Mouse (Mus musculus) midbrain, embryonic 10.5 days (tissue): ENCODE measurements around the gene Galns. TPM values are rescaled to one million over a fixed set of nuclear protein-coding genes. Genes with fewer than 3 reads are reported as not detected.
"Not testable (repeated sequence)": the region's sequence is repeated elsewhere in the genome, so short reads cannot be mapped to it uniquely, and the experiment has no call there.

ENCODE experiments used
- DNase-seq: peaks from one replicate; pipeline ENCODE4 v3.0.0-alpha.2; 2017; ENCODE audit warnings: low spot score
- H3K27ac ChIP-seq: fragments of 300-500 bp; sonication (generic); replicated peaks from 2 replicates; pipeline ENCODE4 v1.5.1; 2016; ENCODE audit warnings: mild to moderate bottlenecking
- H3K27me3 ChIP-seq: fragments of 300-500 bp; sonication (generic); 2 replicates; pipeline ENCODE4 v1.6.1; 2016; ENCODE audit warnings: low read depth, mild to moderate bottlenecking; ENCODE audit not compliant: poor library complexity, severe bottlenecking
- H3K36me3 ChIP-seq: fragments of 300-500 bp; sonication (generic); 2 replicates; pipeline ENCODE4 v1.6.1; 2016; ENCODE audit warnings: mild to moderate bottlenecking, moderate library complexity
- H3K4me1 ChIP-seq: fragments of 300-500 bp; sonication (generic); 2 replicates; pipeline ENCODE4 v1.6.1; 2016
- H3K4me3 ChIP-seq: fragments of 300-500 bp; sonication (generic); 2 replicates; pipeline ENCODE4 v1.5.1; 2016; ENCODE audit warnings: mild to moderate bottlenecking, moderate library complexity
- H3K9me3 ChIP-seq: fragments of 300-500 bp; sonication (generic); replicated peaks from 2 replicates; pipeline ENCODE4 v1.6.1; 2016; ENCODE audit warnings: mild to moderate bottlenecking
- WGBS: fragments of 180-500 bp; shearing (Covaris S2); methylation state at CpG from one replicate; pipeline ENCODE4 v1.1.7; 2016; 5-methylcytosine and 5-hydroxymethylcytosine counted together
- polyA plus RNA-seq: library from polyadenylated mRNA; unstranded; fragments of >200 nt; fragmentation: Nextera tagmentation; extraction: Ambion mirVana; gene quantifications from 2 replicates; pipeline ENCODE4 v1.2.1, GENCODE M21; 2016

Gene Galns
- polyA plus RNA-seq, 1 experiment from 2014 or later, result 6.6 TPM

GRCm38 (mm10) chr8:122577116-122577515, 34.1 kb downstream of the Galns start:
- Histone ChIP-seq H3K4me1 (peaks cover 66% of the 10 kb centered on the region), H3K9me3 (no peaks in the 10 kb centered on the region), H3K36me3 (peaks cover 33% of the 10 kb centered on the region), H3K4me3 (peak overlapping the region; percentile 66), H3K27ac (peak overlapping the region; percentile 86), H3K27me3 (no peaks in the 10 kb centered on the region)
- no peak for DNase-seq
- WGBS, result 42% methylated on average over 10 of the region's 10 CpGs

GRCm38 (mm10) chr8:122576648-122577022, 34.6 kb downstream of the Galns start, which contains the start of gene Aprt:
Aprt (minus strand) TSS chr8:122576909.
- H3K4me1 ChIP-seq, result peaks cover 71% of the 10 kb centered on the region

DNA sequence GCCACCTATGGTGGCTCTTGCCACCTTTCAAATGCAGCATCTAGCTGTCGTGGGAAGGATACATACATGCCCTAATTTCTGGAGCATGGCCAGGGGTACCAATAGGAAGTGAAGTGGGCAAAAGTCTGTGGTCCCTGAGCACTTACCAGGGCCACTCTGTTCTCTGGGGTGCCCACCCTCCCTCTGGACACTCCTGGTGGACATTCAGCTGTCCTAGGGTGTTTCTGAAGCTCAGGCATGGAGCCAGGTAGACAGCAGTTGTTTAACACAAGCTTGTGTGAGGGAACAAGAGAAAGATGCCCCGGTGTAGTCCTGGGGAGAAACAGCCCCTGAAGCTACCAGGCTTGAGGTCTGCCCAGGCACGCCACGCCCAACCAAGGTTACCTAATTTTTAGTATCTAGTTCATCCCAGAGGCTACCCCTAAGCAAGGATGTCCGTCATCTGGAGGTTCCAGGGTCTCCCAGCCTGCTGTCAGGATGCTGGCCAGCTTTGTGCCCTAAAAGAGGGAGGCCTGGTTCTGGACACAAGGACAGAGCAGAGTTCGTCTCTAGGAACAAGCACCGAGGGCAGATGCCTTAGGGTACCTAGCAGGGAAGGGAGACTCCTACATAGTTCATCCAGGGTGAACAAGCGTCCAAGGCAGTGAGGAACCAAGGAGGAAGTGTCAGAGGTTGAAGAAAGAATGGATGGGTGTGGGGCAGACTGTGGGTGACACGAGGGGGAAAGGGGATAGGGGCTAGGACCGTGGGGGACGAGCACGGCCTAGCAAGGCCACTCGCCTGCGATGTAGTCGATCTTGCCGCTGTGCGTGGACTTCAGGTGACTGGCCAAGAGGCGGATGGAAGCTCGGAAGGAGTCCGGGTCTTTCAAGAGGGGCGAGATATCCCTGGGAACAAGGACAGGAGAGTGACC, 35.3 kb downstream of the Galns start:
- Histone ChIP-seq H3K4me3 (peak overlapping the region; percentile 66), H3K9me3 (no peaks in the 10 kb centered on the region), H3K36me3 (peaks cover 44% of the 10 kb centered on the region), H3K27ac (peak overlapping the region; percentile 86), H3K4me1 (peaks cover 77% of the 10 kb centered on the region), H3K27me3 (no peaks in the 10 kb centered on the region)
- peak; percentile 35 for DNase-seq
- 19% methylated on average over 21 of the region's 21 CpGs for WGBS

More at GRCm38 (mm10) chr8:122576648-122577022, 34.6 kb downstream of the Galns start, which contains the start of gene Aprt:
- H3K9me3 ChIP-seq, result no peaks in the 10 kb centered on the region
- peaks cover 37% of the 10 kb centered on the region for H3K36me3 ChIP-seq
- no peaks in the 10 kb centered on the region for H3K27me3 ChIP-seq
- peak within 1 kb of the TSS; percentile 66 for H3K4me3 ChIP-seq
- peak; percentile 91 for DNase-seq
- under 1% methylated on average over 39 of the region's 39 CpGs for WGBS
- H3K27ac ChIP-seq, result peak within 1 kb of the TSS; percentile 86

GRCm38 (mm10) chr8:122575286-122575685, 36.0 kb downstream of the Galns start:
- H3K27ac ChIP-seq, result no peak overlapping the region
- peaks cover 51% of the 10 kb centered on the region for H3K36me3 ChIP-seq
- no peaks in the 10 kb centered on the region for H3K27me3 ChIP-seq
- no peaks in the 10 kb centered on the region for H3K9me3 ChIP-seq
- peak overlapping the region; percentile 66 for H3K4me3 ChIP-seq
- DNase-seq, result no peak
- H3K4me1 ChIP-seq, result peaks cover 82% of the 10 kb centered on the region
- 77% methylated on average over 8 of the region's 8 CpGs for WGBS

DNA sequence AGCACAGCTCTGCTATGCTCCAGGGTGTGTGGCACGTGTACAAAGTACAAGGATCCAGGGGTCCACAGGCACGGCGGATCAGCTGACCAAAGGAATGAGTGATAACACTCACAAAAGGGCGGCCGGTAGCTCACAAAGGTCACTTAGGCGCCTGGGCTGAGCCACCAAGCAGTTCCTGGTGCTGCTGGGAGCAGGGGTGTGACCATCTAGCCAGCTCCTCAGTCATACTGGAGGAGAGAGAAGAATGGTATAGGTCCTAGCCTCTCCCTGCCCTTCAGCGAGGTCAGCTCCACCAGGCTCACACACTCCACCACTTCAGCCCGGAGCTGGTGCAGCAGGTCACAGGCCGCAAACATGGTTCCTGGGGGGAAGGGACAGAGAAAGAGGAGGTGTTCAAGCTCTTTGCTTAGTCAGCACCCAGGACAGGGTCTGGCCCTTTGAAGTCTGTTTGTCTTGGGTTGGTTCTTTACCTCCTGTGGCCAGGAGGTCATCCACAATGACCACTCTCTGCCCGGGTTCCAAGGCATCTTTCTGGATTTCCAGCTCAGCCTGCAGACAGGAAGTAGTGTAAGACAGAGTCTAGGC, 36.5 kb downstream of the Galns start:
- 51% methylated on average over 10 of the region's 10 CpGs for whole genome bisulfite sequencing
- Histone ChIP-seq H3K4me1 (peaks cover 85% of the 10 kb centered on the region), H3K4me3 (peak overlapping the region; percentile 66), H3K36me3 (peaks cover 56% of the 10 kb centered on the region), H3K27me3 (no peaks in the 10 kb centered on the region), H3K9me3 (no peaks in the 10 kb centered on the region), H3K27ac (no peak overlapping the region)
- DNase-seq, result no peak

DNA sequence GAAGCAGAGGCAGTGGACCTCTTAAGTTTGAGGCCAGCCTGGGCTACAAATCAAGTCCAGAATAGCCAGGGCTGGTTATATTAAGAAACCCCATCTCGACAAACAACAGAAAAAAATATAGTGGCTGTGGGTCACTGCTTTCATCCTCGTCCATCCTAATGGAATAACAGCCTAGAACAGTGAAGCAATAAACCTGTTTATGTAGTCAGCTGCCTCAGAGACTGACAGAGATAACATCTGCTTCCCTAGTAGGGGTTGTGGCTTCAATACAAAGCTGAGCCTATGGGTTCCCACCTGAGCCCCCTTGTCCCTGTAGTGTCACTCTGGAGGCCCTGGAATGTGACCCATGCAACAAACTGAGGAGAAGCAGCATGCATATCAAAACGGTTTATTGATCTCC, 37.0 kb downstream of the Galns start:
- Histone ChIP-seq H3K27me3 (no peaks in the 10 kb centered on the region), H3K4me1 (peaks cover 86% of the 10 kb centered on the region), H3K9me3 (no peaks in the 10 kb centered on the region), H3K36me3 (peaks cover 61% of the 10 kb centered on the region), H3K4me3 (no peak overlapping the region), H3K27ac (no peak overlapping the region)
- no peak for DNase-seq
- WGBS, result 74% methylated on average over 3 of the region's 3 CpGs

- no peak overlapping the region; the same call in 1 of the 2 replicates for H3K4me3 ChIP-seq
- H3K4me1 ChIP-seq, result peaks cover 87% of the 10 kb centered on the region
- H3K9me3 ChIP-seq, result no peaks in the 10 kb centered on the region
- H3K27me3 ChIP-seq, result no peaks in the 10 kb centered on the region
- WGBS, result 53% methylated on average over 9 of the region's 9 CpGs
- peak overlapping the region; percentile 59; the same call in 1 of the 2 replicates for H3K27ac ChIP-seq
- H3K36me3 ChIP-seq, result peaks cover 66% of the 10 kb centered on the region
- DNase-seq, result no peak
Measured at GRCm38 (mm10) chr8:122573577-122573976, 37.7 kb downstream of the Galns start.

DNA sequence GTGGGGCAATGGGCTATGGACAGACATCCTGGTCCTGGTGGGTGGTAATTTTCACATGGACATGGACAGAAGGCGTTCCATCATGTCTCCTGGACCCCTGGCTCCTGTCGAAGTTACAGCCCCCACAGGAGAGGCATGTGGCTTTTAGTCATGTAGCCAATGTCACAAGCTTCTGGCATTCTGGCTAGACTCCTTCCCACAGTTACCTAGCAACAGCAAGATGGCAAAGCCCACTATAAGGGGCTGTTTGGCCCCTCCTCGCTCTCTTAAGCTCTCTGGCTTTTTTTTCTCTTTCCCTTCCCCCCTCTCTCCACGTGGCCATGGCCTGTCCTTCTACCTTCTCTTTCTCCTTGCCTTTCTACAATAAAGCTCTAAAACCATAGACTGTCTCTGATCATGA, 38.1 kb downstream of the Galns start:
- H3K27ac ChIP-seq, result peak overlapping the region; percentile 59; the same call in 1 of the 2 replicates
- H3K36me3 ChIP-seq, result peaks cover 66% of the 10 kb centered on the region
- not testable (repeated sequence) for DNase-seq, H3K4me3 ChIP-seq, H3K9me3 ChIP-seq, H3K27me3 ChIP-seq
- H3K4me1 ChIP-seq, result peaks cover 90% of the 10 kb centered on the region
- WGBS, result 42% methylated on average over 4 of the region's 4 CpGs

DNA sequence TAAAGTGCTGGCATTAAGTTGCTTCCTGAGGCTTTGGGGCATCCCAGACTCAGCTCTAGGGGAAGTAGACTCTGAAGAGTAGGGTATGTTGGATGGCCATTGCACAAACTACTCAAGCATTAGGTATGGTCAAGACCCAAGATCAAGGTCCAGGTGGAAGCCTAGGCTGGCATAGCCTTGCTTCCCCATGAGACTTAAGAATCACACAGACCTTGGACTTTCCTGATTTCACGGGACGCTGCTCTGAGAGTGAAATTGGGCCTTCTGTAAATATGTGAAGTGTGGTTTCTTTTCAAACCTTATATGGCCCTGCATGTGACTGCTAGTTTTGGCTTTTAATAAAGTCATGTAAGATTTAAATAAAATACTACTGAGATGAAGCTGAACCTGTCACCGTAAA, 38.5 kb downstream of the Galns start:
- no peak overlapping the region for H3K4me3 ChIP-seq
- H3K27me3 ChIP-seq, result no peaks in the 10 kb centered on the region
- H3K27ac ChIP-seq, result 0 out of 2 replicates have a peak overlapping the region, but pooled peaks have one; percentile 59
- H3K36me3 ChIP-seq, result peaks cover 66% of the 10 kb centered on the region
- H3K9me3 ChIP-seq, result no peaks in the 10 kb centered on the region
- no peak for DNase-seq
- 92% methylated on average over 3 of the region's 3 CpGs for WGBS
- peaks cover 93% of the 10 kb centered on the region for H3K4me1 ChIP-seq

- 92% methylated on average over 17 of the region's 17 CpGs for WGBS
- H3K9me3 ChIP-seq, result no peaks in the 10 kb centered on the region
- no peaks in the 10 kb centered on the region for H3K27me3 ChIP-seq
- peaks cover 92% of the 10 kb centered on the region for H3K4me1 ChIP-seq
- no peak for DNase-seq
- peaks cover 66% of the 10 kb centered on the region for H3K36me3 ChIP-seq
- H3K27ac ChIP-seq, result no peak overlapping the region
- no peak overlapping the region for H3K4me3 ChIP-seq
Measured at GRCm38 (mm10) chr8:122571750-122572267, 39.5 kb downstream of the Galns start.

GRCm38 (mm10) chr8:122571153-122571552, 40.1 kb downstream of the Galns start:
- 94% methylated on average over 11 of the region's 11 CpGs for WGBS
- Histone ChIP-seq H3K9me3 (no peaks in the 10 kb centered on the region), H3K4me1 (peaks cover 92% of the 10 kb centered on the region), H3K4me3 (no peak overlapping the region), H3K27ac (no peak overlapping the region), H3K36me3 (peaks cover 66% of the 10 kb centered on the region), H3K27me3 (no peaks in the 10 kb centered on the region)
- no peak for DNase-seq

DNA sequence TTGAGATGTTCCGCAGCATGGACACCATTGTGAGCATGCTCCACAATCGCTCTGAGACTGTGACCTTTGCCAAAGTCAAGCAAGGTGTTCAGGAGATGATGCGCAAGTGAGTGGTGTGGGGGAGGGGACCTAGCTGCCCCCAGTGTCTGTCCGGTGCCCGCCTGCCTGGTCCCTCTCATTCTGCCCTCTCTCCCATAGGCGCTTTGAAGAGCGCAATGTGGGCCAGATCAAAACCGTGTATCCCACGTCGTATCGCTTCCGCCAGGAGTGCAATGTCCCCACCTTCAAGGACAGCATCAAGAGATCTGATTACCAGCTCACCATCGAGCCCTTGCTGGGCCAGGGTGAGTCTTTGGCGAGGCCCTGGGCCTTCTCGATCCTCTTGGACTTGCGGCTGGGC, 41.3 kb downstream of the Galns start:
- 96% methylated on average over 16 of the region's 16 CpGs for WGBS
- peaks cover 81% of the 10 kb centered on the region for H3K4me1 ChIP-seq
- peaks cover 65% of the 10 kb centered on the region for H3K36me3 ChIP-seq
- H3K27ac ChIP-seq, result no peak overlapping the region
- no peak for DNase-seq
- H3K9me3 ChIP-seq, result no peaks in the 10 kb centered on the region
- H3K4me3 ChIP-seq, result peak overlapping the region; percentile 95
- no peaks in the 10 kb centered on the region for H3K27me3 ChIP-seq
